Mouse (Mus musculus): ENCODE results near the gene Slc27a4.
"Not testable (repeated sequence)": the region's sequence is repeated elsewhere in the genome, so short reads cannot be mapped to it uniquely, and the experiment has no call there.

Slc27a4 gene

GRCm38 (mm10) chr2:29802075-29802826 is at the start of gene Slc27a4:
Gene Slc27a4 (plus strand): TSS chr2:29802634.
- peak; percentile 93 for DNase-seq (ENCODE audit: low read depth)

- DNase-seq (ENCODE audit: low read depth), result no peak
These were observed 46.7 kb upstream of the Slc27a4 start for GRCm38 (mm10) chr2:29755693-29756092.

- peak; percentile 80 for DNase-seq (ENCODE audit: low read depth)
These were observed 37.6 kb upstream of the Slc27a4 start for GRCm38 (mm10) chr2:29764831-29765230.

GRCm38 (mm10) chr2:29767976-29768709 is 34.3 kb upstream of the Slc27a4 start:
- DNase-seq (ENCODE audit: low read depth), result no peak

GRCm38 (mm10) chr2:29768901-29769300 is 33.5 kb upstream of the Slc27a4 start:
- no peak for DNase-seq (ENCODE audit: low read depth)

GRCm38 (mm10) chr2:29770162-29770561 is 32.3 kb upstream of the Slc27a4 start:
- DNase-seq (ENCODE audit: low read depth), result peak; percentile 32

GRCm38 (mm10) chr2:29771611-29772461 is 30.6 kb upstream of the Slc27a4 start:
- DNase-seq (ENCODE audit: low read depth), result no peak

- no peak for DNase-seq (ENCODE audit: low read depth)
These were observed 29.1 kb upstream of the Slc27a4 start for GRCm38 (mm10) chr2:29773323-29773722.

GRCm38 (mm10) chr2:29781256-29781655 is 21.2 kb upstream of the Slc27a4 start:
- not testable (repeated sequence) for DNase-seq (ENCODE audit: low read depth)

GRCm38 (mm10) chr2:29784290-29784689 is 18.1 kb upstream of the Slc27a4 start:
- DNase-seq (ENCODE audit: low read depth), result no peak

GRCm38 (mm10) chr2:29787104-29787917 is 15.1 kb upstream of the Slc27a4 start, which contains the start of gene Coq4:
Gene Coq4 (plus strand): TSS chr2:29787493.
- DNase-seq (ENCODE audit: low read depth), result peak; percentile 98

GRCm38 (mm10) chr2:29787937-29788681 is 14.3 kb upstream of the Slc27a4 start, which contains the start of gene Trub2:
Gene Trub2 (minus strand): TSS chr2:29788502.
- no peak for DNase-seq (ENCODE audit: low read depth)

GRCm38 (mm10) chr2:29792772-29793487 is 9.5 kb upstream of the Slc27a4 start:
- DNase-seq (ENCODE audit: low read depth), result no peak

- no peak for DNase-seq (ENCODE audit: low read depth)
These were observed 380 bp downstream of the Slc27a4 start for GRCm38 (mm10) chr2:29802827-29803201.

GRCm38 (mm10) chr2:29803400-29803831 is 982 bp downstream of the Slc27a4 start:
- DNase-seq (ENCODE audit: low read depth), result peak; percentile 56

GRCm38 (mm10) chr2:29815678-29816371 is 13.4 kb downstream of the Slc27a4 start:
- DNase-seq (ENCODE audit: low read depth), result no peak

GRCm38 (mm10) chr2:29817426-29818232 is 15.2 kb downstream of the Slc27a4 start:
- DNase-seq (ENCODE audit: low read depth), result peak; percentile 89

- DNase-seq (ENCODE audit: low read depth), result no peak
These were observed 16.9 kb downstream of the Slc27a4 start for GRCm38 (mm10) chr2:29819363-29819762.
